Mouse (Mus musculus) stomach, postnatal 0 days (tissue): ENCODE measurements around the gene Rab6b.

ENCODE experiments used
- CTCF ChIP-seq: IDR thresholded peaks from 2 replicates; pipeline ENCODE4 v1.5.1; 2016; ENCODE audit warnings: antibody characterized with exemption, low read depth, mild to moderate bottlenecking, moderate library complexity
- EP300 ChIP-seq: optimal IDR thresholded peaks from 2 replicates; pipeline ENCODE3; 2016; ENCODE audit warnings: antibody characterized with exemption

- TF ChIP-seq CTCF (no peak), EP300 (no peak)
These were observed 52.2 kb downstream of the Rab6b start for GRCm38 (mm10) chr9:103163806-103164205.
